ENCODE assay signal across 8 mouse cellular contexts in genomic region chr3:70104828-70105399, GRCm38 (mm10).
DNase-seq lines count a peak whose midpoint lies in the region; ATAC-seq lines count a peak whose summit lies in the region.

No protein-coding gene starts in this region.

- no peak overlapping the region for H3K27ac ChIP-seq in forebrain, embryonic 16.5 days (ENCODE audit: low read length)
- peak overlapping the region; percentile 58; the same call in 1 of the 2 replicates for H3K27ac ChIP-seq in hindbrain, embryonic 12.5 days
- no peak overlapping the region for H3K27ac ChIP-seq in lung, embryonic 16.5 days (ENCODE audit: low read length)

- no peaks in the 10 kb centered on the region for H3K36me3 ChIP-seq in forebrain, embryonic 16.5 days (ENCODE audit: control insufficient read depth, insufficient read depth)
- no peaks in the 10 kb centered on the region for H3K36me3 ChIP-seq in hindbrain, embryonic 12.5 days
- no peaks in the 10 kb centered on the region for H3K36me3 ChIP-seq in lung, embryonic 16.5 days (ENCODE audit: control insufficient read depth, insufficient read depth, low read length)

- DNase-seq in NIH3T3 (ENCODE audit: low read depth): peak; percentile 81
- DNase-seq in cerebellum, adult 11-12 months: peak; percentile 40
- peak; percentile 78 to 87 for DNase-seq in layer of hippocampus, postnatal 10 days (ENCODE audit: low spot score in 2 of 2)
- DNase-seq in retina, embryonic 14.5 days (ENCODE audit: low spot score): peak; percentile 90

- peak overlapping the region; percentile 87 for H3K4me2 ChIP-seq in forebrain, embryonic 16.5 days (ENCODE audit: low read length)
- H3K4me2 ChIP-seq in hindbrain, embryonic 12.5 days (replicated peaks): peak overlapping the region; percentile 62
- peak overlapping the region; percentile 97 for H3K4me2 ChIP-seq in lung, embryonic 16.5 days (ENCODE audit: low read depth, low read length)

- peak; percentile 56 for ATAC-seq in forebrain, embryonic 16.5 days
- ATAC-seq in hindbrain, embryonic 12.5 days (ENCODE audit: low FRiP score): peak; percentile 62; the same call in 1 of the 2 replicates
- ATAC-seq in lung, embryonic 16.5 days (ENCODE audit: low read depth): peak; percentile 60; the same call in 1 of the 2 replicates
- ATAC-seq in monocyte, adult 5-6 weeks (replicated peaks; ENCODE audit: insufficient number of reproducible peaks, low FRiP score, low TSS enrichment, poor library complexity, severe bottlenecking): no peak

- WGBS in forebrain, embryonic 16.5 days: 11% methylated on average over 7 of the region's 7 CpGs
- WGBS in hindbrain, embryonic 12.5 days: 14% methylated on average over 7 of the region's 7 CpGs
- 13% methylated on average over 7 of the region's 7 CpGs for WGBS in lung, embryonic 16.5 days

- H3K27me3 ChIP-seq in forebrain, embryonic 16.5 days (replicated peaks; ENCODE audit: control insufficient read depth, insufficient read depth, low read length): no peaks in the 10 kb centered on the region
- 0 out of 2 replicates have a peak, but pooled peaks cover 3% of the 10 kb centered on the region for H3K27me3 ChIP-seq in hindbrain, embryonic 12.5 days
- no peaks in the 10 kb centered on the region; the same call in 1 of the 2 replicates for H3K27me3 ChIP-seq in lung, embryonic 16.5 days (ENCODE audit: control insufficient read depth, insufficient read depth, low read depth, low read length)

- H3K4me3 ChIP-seq in forebrain, embryonic 16.5 days (replicated peaks; ENCODE audit: low read length): peak overlapping the region; percentile 43
- peak overlapping the region; percentile 35 for H3K4me3 ChIP-seq in hindbrain, embryonic 12.5 days
- peak overlapping the region; percentile 57 for H3K4me3 ChIP-seq in lung, embryonic 16.5 days (ENCODE audit: low read length)

- peak overlapping the region; percentile 62 for H3K9ac ChIP-seq in forebrain, embryonic 16.5 days (replicated peaks; ENCODE audit: low read depth, low read length)
- H3K9ac ChIP-seq in hindbrain, embryonic 12.5 days: peak overlapping the region; percentile 55; the same call in 1 of the 2 replicates
- peak overlapping the region; percentile 68 for H3K9ac ChIP-seq in lung, embryonic 16.5 days (ENCODE audit: low read length)

- H3K4me1 ChIP-seq in forebrain, embryonic 16.5 days (replicated peaks; ENCODE audit: control insufficient read depth, insufficient read depth, low read length): peaks cover 8% of the 10 kb centered on the region
- H3K4me1 ChIP-seq in hindbrain, embryonic 12.5 days: 0 out of 2 replicates have a peak, but pooled peaks cover 3% of the 10 kb centered on the region
- H3K4me1 ChIP-seq in lung, embryonic 16.5 days (replicated peaks; ENCODE audit: control insufficient read depth, insufficient read depth, low read length): no peaks in the 10 kb centered on the region

- H3K9me3 ChIP-seq in forebrain, embryonic 16.5 days (ENCODE audit: control insufficient read depth, low read length): no peaks in the 10 kb centered on the region
- no peaks in the 10 kb centered on the region for H3K9me3 ChIP-seq in hindbrain, embryonic 12.5 days (replicated peaks)
- H3K9me3 ChIP-seq in lung, embryonic 16.5 days (ENCODE audit: control insufficient read depth, low read length): no peaks in the 10 kb centered on the region

Comparison
In these comparisons a context has a peak if more than half of its experiments do, and no peak if none do; other contexts are left out.
1. DNase-seq: peak in every context shown above with its lines; median percentile 90 in retina, embryonic 14.5 days; 82 in layer of hippocampus, postnatal 10 days; 81 in NIH3T3; 40 in cerebellum, adult 11-12 months.